Mouse (Mus musculus): ENCODE measurements around the gene Coq8a. TPM values are rescaled to one million over a fixed set of nuclear protein-coding genes. Genes with fewer than 3 reads are reported as not detected.

Gene Coq8a
- polyA plus RNA-seq, 1 experiment, result 12.4 TPM

DNA sequence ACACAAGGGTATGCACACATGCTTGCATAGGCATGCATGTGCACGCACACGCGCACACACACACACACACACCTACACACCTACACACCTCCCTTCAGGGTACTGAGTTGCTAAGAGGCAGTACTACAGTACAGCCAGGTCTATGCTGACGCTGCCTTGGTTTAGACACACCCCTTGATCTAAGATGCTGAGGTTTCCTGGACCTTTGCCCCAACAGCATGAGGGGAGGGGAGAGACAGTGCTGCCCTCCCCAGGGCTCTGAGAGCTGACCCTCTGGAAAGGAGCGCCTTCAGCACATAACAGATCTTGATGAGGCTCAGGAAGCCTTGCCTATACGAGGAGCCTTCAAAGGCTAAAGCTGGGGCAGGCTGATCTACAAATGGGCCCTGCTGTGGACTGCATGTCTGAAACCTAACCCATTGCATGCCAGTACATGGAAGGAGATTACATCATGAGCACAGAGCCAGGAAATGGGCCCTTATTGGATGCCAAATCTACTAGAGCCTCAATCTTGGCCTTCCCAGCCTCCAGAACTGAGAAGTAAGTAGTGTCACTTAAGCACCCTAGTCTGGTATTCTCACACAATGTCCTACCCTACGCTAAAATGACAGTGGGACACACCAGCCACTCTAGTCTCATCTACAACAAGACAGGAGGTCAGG, 18.0 kb downstream of the Coq8a start:
- Histone ChIP-seq H3K27ac (ENCODE audit: control insufficient read depth, insufficient read depth, low read depth, low read length) (no peak overlapping the region), H3K4me3 (ENCODE audit: control insufficient read depth, low read depth, low read length) (no peak overlapping the region), H3K36me3 (ENCODE audit: control insufficient read depth, insufficient read depth, low read length) (no peaks in the 10 kb centered on the region; the same call in 1 of the 2 replicates), H3K4me1 (ENCODE audit: control insufficient read depth, insufficient read depth, low read length) (no peaks in the 10 kb centered on the region), H3K27me3 (ENCODE audit: control insufficient read depth, insufficient read depth, low read length) (no peaks in the 10 kb centered on the region)
- TF ChIP-seq POLR2A (IDR thresholded peaks at IDR 0.05; ENCODE audit: control insufficient read depth, low read depth, low read length) (no peak), CTCF (IDR thresholded peaks at IDR 0.05; ENCODE audit: control insufficient read depth, insufficient read depth, insufficient replicate concordance, low read depth, low read length) (no peak)

DNA sequence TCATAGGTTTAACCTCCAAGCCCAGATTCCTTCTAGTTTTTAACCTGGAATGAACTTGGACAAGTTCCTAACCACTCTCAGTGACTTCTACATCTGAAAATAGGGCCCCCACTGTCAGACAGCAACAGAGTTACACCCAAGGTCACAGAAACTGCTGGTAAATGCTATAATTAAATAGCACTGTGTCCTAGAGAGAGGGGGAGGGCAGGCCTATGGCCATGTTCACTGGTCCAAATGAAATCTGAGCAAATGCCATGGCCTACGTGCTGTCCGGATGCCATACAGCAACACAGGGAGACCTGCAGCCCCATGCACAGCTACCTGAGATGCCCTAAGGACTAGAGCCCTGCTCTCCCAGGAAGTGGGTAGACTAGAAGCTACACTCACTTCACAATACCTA, 19.6 kb downstream of the Coq8a start:
- no peak for TF ChIP-seq POLR2A (IDR thresholded peaks at IDR 0.05; ENCODE audit: control insufficient read depth, low read depth, low read length)
- no peak for TF ChIP-seq CTCF (IDR thresholded peaks at IDR 0.05; ENCODE audit: control insufficient read depth, insufficient read depth, insufficient replicate concordance, low read depth, low read length)
- no peak overlapping the region for H3K4me3 ChIP-seq (ENCODE audit: control insufficient read depth, low read depth, low read length)
- H3K4me1 ChIP-seq (ENCODE audit: control insufficient read depth, insufficient read depth, low read length), result no peaks in the 10 kb centered on the region
- no peaks in the 10 kb centered on the region for H3K27me3 ChIP-seq (ENCODE audit: control insufficient read depth, insufficient read depth, low read length)
- H3K36me3 ChIP-seq (ENCODE audit: control insufficient read depth, insufficient read depth, low read length), result no peaks in the 10 kb centered on the region; the same call in 1 of the 2 replicates
- no peak overlapping the region for H3K27ac ChIP-seq (ENCODE audit: control insufficient read depth, insufficient read depth, low read depth, low read length)

DNA sequence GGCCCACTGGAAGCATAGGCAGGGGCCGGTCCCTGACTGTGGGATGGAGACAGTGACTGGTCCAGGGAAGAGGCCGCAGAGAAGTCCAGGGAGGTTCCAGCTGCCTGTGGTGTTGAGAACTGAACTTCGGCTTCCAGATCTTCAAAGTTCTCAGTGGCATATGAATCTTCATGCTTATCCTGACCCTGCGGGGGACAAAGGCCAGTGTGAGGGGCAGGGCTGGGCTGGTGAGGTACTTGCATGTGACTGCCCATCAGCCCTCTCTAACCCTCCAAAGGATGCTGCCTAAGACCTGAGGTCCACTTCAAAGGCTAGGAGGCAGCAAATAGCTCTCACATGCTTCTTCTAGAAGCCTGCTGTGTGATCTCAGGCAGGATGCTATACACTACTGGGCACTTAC, 20.3 kb downstream of the Coq8a start:
- no peaks in the 10 kb centered on the region; the same call in 1 of the 2 replicates for H3K36me3 ChIP-seq (ENCODE audit: control insufficient read depth, insufficient read depth, low read length)
- no peak overlapping the region for H3K4me3 ChIP-seq (ENCODE audit: control insufficient read depth, low read depth, low read length)
- no peak overlapping the region for H3K27ac ChIP-seq (ENCODE audit: control insufficient read depth, insufficient read depth, low read depth, low read length)
- no peak for TF ChIP-seq POLR2A (IDR thresholded peaks at IDR 0.05; ENCODE audit: control insufficient read depth, low read depth, low read length)
- TF ChIP-seq CTCF (IDR thresholded peaks at IDR 0.05; ENCODE audit: control insufficient read depth, insufficient read depth, insufficient replicate concordance, low read depth, low read length), result no peak
- no peaks in the 10 kb centered on the region for H3K4me1 ChIP-seq (ENCODE audit: control insufficient read depth, insufficient read depth, low read length)
- H3K27me3 ChIP-seq (ENCODE audit: control insufficient read depth, insufficient read depth, low read length), result no peaks in the 10 kb centered on the region

DNA sequence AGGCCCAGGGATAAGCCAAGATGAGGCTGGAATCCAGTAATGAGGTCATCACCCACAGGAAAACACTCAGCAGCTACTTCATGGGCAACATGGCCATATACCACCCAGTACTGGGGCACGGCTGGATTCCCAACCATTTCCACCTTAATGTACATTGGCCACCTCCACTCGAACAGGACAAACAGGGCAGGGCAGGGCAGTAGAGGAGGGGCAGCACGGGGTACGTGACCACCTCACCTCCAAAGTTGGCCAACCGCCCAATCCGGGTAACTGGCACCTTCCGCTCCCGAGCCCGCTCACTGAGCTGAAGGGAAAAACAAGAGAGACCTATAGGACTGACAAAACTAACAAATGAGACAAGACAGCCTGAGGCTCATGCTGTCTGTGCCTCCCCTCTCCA, 21.1 kb downstream of the Coq8a start:
- H3K4me3 ChIP-seq (ENCODE audit: control insufficient read depth, low read depth, low read length), result no peak overlapping the region
- H3K36me3 ChIP-seq (ENCODE audit: control insufficient read depth, insufficient read depth, low read length), result no peaks in the 10 kb centered on the region; the same call in 1 of the 2 replicates
- no peaks in the 10 kb centered on the region for H3K27me3 ChIP-seq (ENCODE audit: control insufficient read depth, insufficient read depth, low read length)
- no peaks in the 10 kb centered on the region for H3K4me1 ChIP-seq (ENCODE audit: control insufficient read depth, insufficient read depth, low read length)
- no peak for TF ChIP-seq CTCF (IDR thresholded peaks at IDR 0.05; ENCODE audit: control insufficient read depth, insufficient read depth, insufficient replicate concordance, low read depth, low read length)
- TF ChIP-seq POLR2A (IDR thresholded peaks at IDR 0.05; ENCODE audit: control insufficient read depth, low read depth, low read length), result no peak
- no peak overlapping the region for H3K27ac ChIP-seq (ENCODE audit: control insufficient read depth, insufficient read depth, low read depth, low read length)

DNA sequence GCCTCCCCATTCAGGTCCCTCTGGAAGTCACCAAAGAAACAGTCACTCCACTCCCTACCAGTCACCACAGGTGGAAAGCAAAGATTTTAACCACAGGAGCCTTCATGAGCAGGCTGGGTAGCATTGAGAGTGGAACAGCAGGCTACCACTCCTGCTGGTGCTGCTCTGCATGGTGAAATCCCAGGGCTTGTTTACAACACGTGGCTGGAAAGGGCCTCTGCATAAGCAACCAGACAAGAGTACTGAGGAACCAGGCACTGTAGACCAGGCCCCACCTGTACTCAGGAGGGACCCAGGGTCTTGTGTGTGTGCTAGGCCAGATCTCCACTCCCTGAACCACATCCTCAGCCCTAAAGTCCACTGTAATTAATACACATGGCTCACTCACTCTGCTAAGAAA, 22.6 kb downstream of the Coq8a start:
- H3K27ac ChIP-seq (ENCODE audit: control insufficient read depth, insufficient read depth, low read depth, low read length), result no peak overlapping the region
- H3K4me1 ChIP-seq (ENCODE audit: control insufficient read depth, insufficient read depth, low read length), result no peaks in the 10 kb centered on the region
- H3K27me3 ChIP-seq (ENCODE audit: control insufficient read depth, insufficient read depth, low read length), result no peaks in the 10 kb centered on the region
- TF ChIP-seq CTCF (IDR thresholded peaks at IDR 0.05; ENCODE audit: control insufficient read depth, insufficient read depth, insufficient replicate concordance, low read depth, low read length) (no peak), POLR2A (IDR thresholded peaks at IDR 0.05; ENCODE audit: control insufficient read depth, low read depth, low read length) (no peak)
- H3K4me3 ChIP-seq (ENCODE audit: control insufficient read depth, low read depth, low read length), result no peak overlapping the region
- H3K36me3 ChIP-seq (ENCODE audit: control insufficient read depth, insufficient read depth, low read length), result no peaks in the 10 kb centered on the region; the same call in 1 of the 2 replicates

DNA sequence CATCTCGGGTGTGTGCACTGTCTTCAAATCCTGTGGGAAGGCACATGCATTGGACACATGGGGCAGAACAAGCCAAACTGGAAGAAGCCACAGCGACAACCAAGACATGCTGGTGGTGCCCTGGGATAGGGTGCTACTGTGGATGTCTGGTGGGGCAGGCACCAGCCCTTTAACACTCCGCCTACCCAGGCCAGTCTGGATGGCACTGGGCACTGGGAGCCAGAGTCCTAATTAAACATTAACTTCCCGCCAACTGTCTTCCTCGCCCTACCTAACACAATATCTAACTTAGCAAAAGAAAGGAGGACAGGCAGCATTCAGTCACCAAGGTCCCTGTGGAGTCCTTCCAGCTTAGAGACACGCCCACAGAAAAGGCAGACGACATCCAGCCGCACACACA, 23.8 kb downstream of the Coq8a start:
- no peaks in the 10 kb centered on the region for H3K27me3 ChIP-seq (ENCODE audit: control insufficient read depth, insufficient read depth, low read length)
- H3K27ac ChIP-seq (ENCODE audit: control insufficient read depth, insufficient read depth, low read depth, low read length), result no peak overlapping the region
- H3K36me3 ChIP-seq (ENCODE audit: control insufficient read depth, insufficient read depth, low read length), result no peaks in the 10 kb centered on the region; the same call in 1 of the 2 replicates
- no peak overlapping the region for H3K4me3 ChIP-seq (ENCODE audit: control insufficient read depth, low read depth, low read length)
- H3K4me1 ChIP-seq (ENCODE audit: control insufficient read depth, insufficient read depth, low read length), result no peaks in the 10 kb centered on the region
- TF ChIP-seq CTCF (IDR thresholded peaks at IDR 0.05; ENCODE audit: control insufficient read depth, insufficient read depth, insufficient replicate concordance, low read depth, low read length), result no peak
- no peak for TF ChIP-seq POLR2A (IDR thresholded peaks at IDR 0.05; ENCODE audit: control insufficient read depth, low read depth, low read length)

DNA sequence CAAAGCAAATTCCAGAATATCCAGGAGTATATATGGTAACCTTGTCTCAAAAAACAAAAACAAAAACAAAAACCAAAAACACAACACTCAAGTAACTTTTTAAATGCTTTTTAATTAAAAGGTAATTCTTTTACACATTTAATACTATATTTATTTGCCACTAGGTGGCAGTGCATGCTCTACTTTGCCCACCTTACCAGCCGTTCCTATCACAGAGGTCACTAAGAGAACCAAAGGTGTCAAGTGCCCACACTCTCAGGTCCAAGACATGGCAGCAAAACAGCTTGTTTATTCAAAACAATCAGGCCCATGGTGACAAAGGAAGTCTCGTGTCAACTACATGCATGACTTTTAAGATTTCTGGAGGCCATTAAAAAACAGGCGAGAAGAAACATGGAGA, 24.2 kb downstream of the Coq8a start:
- TF ChIP-seq POLR2A (IDR thresholded peaks at IDR 0.05; ENCODE audit: control insufficient read depth, low read depth, low read length) (no peak), CTCF (IDR thresholded peaks at IDR 0.05; ENCODE audit: control insufficient read depth, insufficient read depth, insufficient replicate concordance, low read depth, low read length) (no peak)
- Histone ChIP-seq H3K4me3 (ENCODE audit: control insufficient read depth, low read depth, low read length) (no peak overlapping the region), H3K27ac (ENCODE audit: control insufficient read depth, insufficient read depth, low read depth, low read length) (no peak overlapping the region)

More for the DNA sequence above, 24.2 kb downstream of the Coq8a start:
- no peaks in the 10 kb centered on the region for H3K27me3 ChIP-seq (ENCODE audit: control insufficient read depth, insufficient read depth, low read length)
- no peaks in the 10 kb centered on the region; the same call in 1 of the 2 replicates for H3K36me3 ChIP-seq (ENCODE audit: control insufficient read depth, insufficient read depth, low read length)
- no peaks in the 10 kb centered on the region for H3K4me1 ChIP-seq (ENCODE audit: control insufficient read depth, insufficient read depth, low read length)

All from testis, adult 2 months (tissue).